Mouse (Mus musculus) hindbrain, embryonic 13.5 days (tissue): ENCODE data around the gene Prkag1. TPM values are rescaled to one million over a fixed set of nuclear protein-coding genes. Genes with fewer than 3 reads are reported as not detected.

Source experiments
- ATAC-seq: fragments of 200-750 bp; cut with Nextera tagmentation; 2 replicates; pipeline ENCODE4 v1.8.0; 2017; ENCODE audit warnings: moderate TSS enrichment; ENCODE audit not compliant: low FRiP score
- H3K27ac ChIP-seq: fragments of 300-500 bp; sonication (generic); 2 replicates; pipeline ENCODE4 v1.5.1; 2015; ENCODE audit warnings: inconsistent platforms, mild to moderate bottlenecking, moderate library complexity
- H3K27me3 ChIP-seq: fragments of 300-500 bp; sonication (generic); 2 replicates; pipeline ENCODE4 v1.6.1; 2015; ENCODE audit warnings: mild to moderate bottlenecking, inconsistent platforms
- H3K36me3 ChIP-seq: fragments of 300-500 bp; sonication (generic); 2 replicates; pipeline ENCODE4 v1.6.1; 2015; ENCODE audit warnings: mild to moderate bottlenecking, inconsistent platforms
- H3K4me1 ChIP-seq: fragments of 300-500 bp; sonication (generic); replicated peaks from 2 replicates; pipeline ENCODE4 v1.6.1; 2015; ENCODE audit warnings: inconsistent platforms
- H3K4me2 ChIP-seq: fragments of 300-500 bp; sonication (generic); 2 replicates; pipeline ENCODE4 v1.6.1; 2015; ENCODE audit warnings: inconsistent platforms, mild to moderate bottlenecking, moderate library complexity
- H3K4me3 ChIP-seq: fragments of 300-500 bp; sonication (generic); 2 replicates; pipeline ENCODE4 v1.5.1; 2015; ENCODE audit warnings: mild to moderate bottlenecking, inconsistent platforms
- H3K9ac ChIP-seq: fragments of 300-500 bp; sonication (generic); 2 replicates; pipeline ENCODE4 v1.6.1; 2015; ENCODE audit warnings: mild to moderate bottlenecking, inconsistent platforms
- H3K9me3 ChIP-seq: fragments of 300-500 bp; sonication (generic); 2 replicates; pipeline ENCODE4 v1.6.1; 2016; ENCODE audit warnings: inconsistent platforms
- whole genome bisulfite sequencing: fragments of 180-500 bp; shearing (Covaris S2); methylation state at CpG from one replicate; pipeline ENCODE4 v1.1.7; 2015; 5-methylcytosine and 5-hydroxymethylcytosine counted together
- polyA plus RNA-seq: library from polyadenylated mRNA; unstranded; fragments of >200 nt; fragmentation: Nextera tagmentation; extraction: Ambion mirVana; gene quantifications from 2 replicates; pipeline ENCODE4 v1.2.1, GENCODE M21; 2015

The Prkag1 gene
- polyA plus RNA-seq, 1 experiment from 2014 or later, result 73.4 TPM

DNA sequence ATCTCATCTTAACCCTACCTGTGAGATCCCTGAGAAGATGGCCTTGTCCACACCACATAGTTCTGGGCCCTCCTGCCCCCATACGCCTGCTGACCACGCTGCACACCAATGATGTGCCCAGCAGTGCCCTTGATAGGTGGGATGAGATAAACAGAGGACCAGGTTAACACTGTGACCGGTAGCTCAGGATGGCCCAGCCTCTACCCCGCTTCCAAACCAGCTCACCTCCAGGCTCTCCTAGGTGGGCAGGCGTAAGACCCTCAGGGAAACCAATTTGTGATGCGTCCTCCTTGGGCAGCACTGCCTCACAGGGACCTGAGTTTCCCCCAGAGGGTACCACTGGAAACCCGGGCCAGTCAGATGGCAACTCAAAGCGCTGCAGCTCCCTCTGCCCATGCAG lies 34.5 kb upstream of the Prkag1 start:
- no peak overlapping the region for H3K4me3 ChIP-seq
- no peak overlapping the region for H3K4me2 ChIP-seq
- WGBS, result 97% methylated on average over 8 of the region's 8 CpGs
- H3K27me3 ChIP-seq, result no peaks in the 10 kb centered on the region
- peaks cover 44% of the 10 kb centered on the region for H3K4me1 ChIP-seq
- H3K27ac ChIP-seq, result no peak overlapping the region
- H3K9me3 ChIP-seq, result no peaks in the 10 kb centered on the region
- H3K9ac ChIP-seq, result no peak overlapping the region
- no peak for ATAC-seq
- H3K36me3 ChIP-seq, result peaks cover 60% of the 10 kb centered on the region

DNA sequence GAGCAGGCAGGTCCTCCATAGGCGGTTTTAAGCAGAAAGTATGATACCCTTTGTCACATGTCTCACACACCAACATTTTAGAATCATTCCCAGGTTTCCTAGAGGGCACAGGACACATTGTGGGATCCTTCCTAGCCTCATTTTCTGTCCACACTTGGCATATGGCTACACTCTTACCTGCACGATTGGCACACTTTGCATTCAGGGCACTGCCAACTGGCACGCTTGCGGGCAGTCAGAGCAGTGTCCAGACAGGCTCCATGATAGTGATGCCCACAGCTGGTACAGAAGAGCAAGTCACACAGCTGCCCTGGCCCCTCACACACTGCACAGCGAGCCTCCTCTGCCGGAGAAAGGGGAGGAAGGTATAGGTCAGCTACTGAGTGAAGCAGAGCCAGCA lies 33.6 kb upstream of the Prkag1 start:
- peaks cover 68% of the 10 kb centered on the region for H3K36me3 ChIP-seq
- no peak overlapping the region for H3K9ac ChIP-seq
- H3K9me3 ChIP-seq, result no peaks in the 10 kb centered on the region
- peaks cover 36% of the 10 kb centered on the region for H3K4me1 ChIP-seq
- ATAC-seq, result no peak
- H3K27ac ChIP-seq, result no peak overlapping the region
- H3K4me2 ChIP-seq, result no peak overlapping the region
- H3K27me3 ChIP-seq, result no peaks in the 10 kb centered on the region
- WGBS, result 95% methylated on average over 6 of the region's 6 CpGs
- H3K4me3 ChIP-seq, result no peak overlapping the region

DNA sequence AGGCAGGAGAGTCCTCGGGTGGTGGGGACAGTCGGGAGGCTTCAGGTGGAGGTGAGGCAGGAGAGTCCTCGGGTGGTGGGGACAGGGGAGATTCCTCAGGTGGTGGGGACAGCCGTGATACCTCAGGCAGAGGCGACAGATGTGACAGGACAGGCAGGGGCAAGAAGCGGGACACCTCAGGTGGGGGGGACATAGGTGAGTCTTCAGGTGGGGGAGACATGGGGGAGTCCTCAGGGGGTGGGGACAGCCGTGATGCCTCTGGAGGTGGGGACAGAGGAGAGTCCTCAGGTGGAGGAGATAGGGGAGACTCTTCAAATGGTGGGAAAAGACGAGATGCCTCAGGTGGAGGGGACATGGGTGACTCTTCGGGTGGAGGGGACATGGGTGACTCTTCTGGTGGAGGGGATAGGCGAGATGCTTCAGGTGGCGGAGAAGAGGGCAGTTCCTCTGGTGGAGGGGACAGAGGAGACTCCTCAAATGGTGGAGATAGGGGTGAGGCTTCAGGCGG lies 32.2 kb upstream of the Prkag1 start:
- H3K27ac ChIP-seq, result no peak overlapping the region
- no peaks in the 10 kb centered on the region for H3K27me3 ChIP-seq
- H3K4me3 ChIP-seq, result no peak overlapping the region
- peaks cover 82% of the 10 kb centered on the region for H3K36me3 ChIP-seq
- H3K9me3 ChIP-seq, result no peaks in the 10 kb centered on the region
- no peak overlapping the region for H3K4me2 ChIP-seq
- no peak for ATAC-seq
- WGBS, result 91% methylated on average over 12 of the region's 12 CpGs
- no peak overlapping the region for H3K9ac ChIP-seq
- peaks cover 22% of the 10 kb centered on the region for H3K4me1 ChIP-seq

DNA sequence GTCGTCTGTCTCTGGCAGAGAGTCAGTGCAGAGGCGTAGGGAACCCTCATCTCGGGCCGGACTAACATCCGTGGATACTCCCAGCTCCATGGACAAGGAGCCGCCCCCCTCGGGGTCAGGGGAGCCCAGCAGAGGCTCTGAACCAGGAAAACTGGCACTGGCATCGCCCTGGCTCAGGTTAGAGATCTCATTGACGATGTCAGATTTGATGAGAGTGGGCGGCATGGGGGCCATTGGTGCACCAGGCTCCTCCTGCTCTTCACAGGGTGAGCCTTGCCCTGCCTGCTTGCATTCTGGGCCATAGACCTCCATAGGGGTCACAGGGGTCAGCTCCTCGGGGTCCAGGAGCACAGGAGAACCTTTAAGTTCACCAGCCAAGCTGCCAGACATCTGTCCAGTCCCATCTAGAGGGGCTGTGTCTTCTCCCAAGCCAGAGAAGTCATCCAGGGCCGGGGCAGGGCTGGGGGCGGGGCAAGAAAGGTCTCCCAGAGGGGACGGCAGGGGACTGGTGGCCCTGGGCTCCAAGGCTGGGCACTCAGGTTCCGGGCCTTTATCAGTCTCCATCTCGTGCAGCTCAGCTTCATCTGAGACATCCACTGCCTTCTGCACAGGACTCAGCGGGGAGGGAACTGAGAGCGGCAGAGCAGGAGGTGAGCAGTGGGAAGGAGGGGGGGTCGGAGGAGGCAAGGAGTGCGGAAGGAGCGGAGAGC lies 30.5 kb upstream of the Prkag1 start:
- 90% methylated on average over 21 of the region's 21 CpGs for WGBS
- Histone ChIP-seq H3K9ac (no peak overlapping the region), H3K9me3 (no peaks in the 10 kb centered on the region), H3K27me3 (no peaks in the 10 kb centered on the region), H3K4me2 (no peak overlapping the region), H3K4me1 (peaks cover 5% of the 10 kb centered on the region), H3K36me3 (peaks cover 99% of the 10 kb centered on the region), H3K27ac (no peak overlapping the region), H3K4me3 (no peak overlapping the region)
- ATAC-seq, result no peak

DNA sequence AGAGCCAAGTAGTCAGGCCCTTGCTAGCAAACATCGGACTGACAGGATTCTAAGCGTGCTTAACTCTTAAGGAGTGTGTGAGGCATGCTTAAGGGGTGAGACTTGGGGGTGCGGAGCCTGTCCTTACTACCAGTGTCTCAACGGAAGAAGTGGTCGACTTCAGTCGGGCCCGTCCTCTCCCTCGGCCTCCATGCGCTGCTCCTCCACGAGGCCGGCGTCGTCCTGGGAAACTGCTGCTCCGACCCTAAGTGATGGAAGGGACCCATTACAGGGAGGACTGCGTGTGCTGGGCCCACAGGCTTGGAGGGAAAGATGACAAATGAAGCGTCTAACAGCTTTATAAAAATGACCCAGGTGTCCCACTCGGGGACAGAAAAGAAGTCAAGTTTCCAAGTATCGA lies 29.6 kb upstream of the Prkag1 start:
- Histone ChIP-seq H3K4me1 (no peaks in the 10 kb centered on the region), H3K36me3 (peaks cover 100% of the 10 kb centered on the region), H3K9me3 (no peaks in the 10 kb centered on the region), H3K4me2 (no peak overlapping the region), H3K27me3 (no peaks in the 10 kb centered on the region), H3K4me3 (no peak overlapping the region), H3K27ac (no peak overlapping the region), H3K9ac (no peak overlapping the region)
- no peak for ATAC-seq
- 96% methylated on average over 18 of the region's 18 CpGs for WGBS

DNA sequence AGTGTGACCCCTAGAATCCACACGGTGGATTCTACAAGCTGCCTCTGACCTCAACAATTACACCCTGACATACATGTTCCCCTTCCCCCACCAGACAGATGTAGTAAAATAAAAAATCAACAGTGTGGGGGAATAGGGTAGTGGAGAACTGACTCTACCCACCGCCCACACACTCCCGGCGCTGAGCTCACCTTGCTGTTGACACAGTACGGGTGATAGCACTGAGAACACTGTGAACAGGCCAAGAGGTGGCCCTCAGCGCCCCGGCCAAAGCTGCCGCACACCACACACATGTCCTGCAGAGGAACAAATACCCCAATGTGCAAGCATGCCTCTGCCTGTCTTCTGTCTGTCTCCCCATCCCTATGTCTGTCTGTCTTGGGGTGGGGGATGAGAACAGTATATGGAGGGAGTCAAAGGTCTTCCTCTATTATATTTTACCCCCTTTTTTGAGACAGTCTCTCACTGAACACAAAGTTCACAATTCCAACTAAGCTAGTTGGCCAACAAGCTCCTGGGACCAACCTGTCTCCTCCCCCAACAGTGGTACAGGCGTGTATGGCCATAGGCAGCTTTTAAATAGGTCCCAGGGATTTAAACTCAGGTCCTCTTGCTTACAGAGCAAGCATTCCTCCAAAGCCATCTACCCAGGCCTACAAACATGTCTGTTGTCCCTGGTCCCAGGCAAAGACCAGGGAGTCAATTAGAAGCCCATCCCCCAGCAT lies 28.2 kb upstream of the Prkag1 start:
- Histone ChIP-seq H3K27ac (no peak overlapping the region), H3K4me2 (no peak overlapping the region), H3K4me1 (no peaks in the 10 kb centered on the region), H3K27me3 (no peaks in the 10 kb centered on the region), H3K9ac (no peak overlapping the region), H3K36me3 (peaks cover 100% of the 10 kb centered on the region), H3K4me3 (no peak overlapping the region), H3K9me3 (no peaks in the 10 kb centered on the region)
- ATAC-seq, result no peak
- 84% methylated on average over 9 of the region's 9 CpGs for WGBS

DNA sequence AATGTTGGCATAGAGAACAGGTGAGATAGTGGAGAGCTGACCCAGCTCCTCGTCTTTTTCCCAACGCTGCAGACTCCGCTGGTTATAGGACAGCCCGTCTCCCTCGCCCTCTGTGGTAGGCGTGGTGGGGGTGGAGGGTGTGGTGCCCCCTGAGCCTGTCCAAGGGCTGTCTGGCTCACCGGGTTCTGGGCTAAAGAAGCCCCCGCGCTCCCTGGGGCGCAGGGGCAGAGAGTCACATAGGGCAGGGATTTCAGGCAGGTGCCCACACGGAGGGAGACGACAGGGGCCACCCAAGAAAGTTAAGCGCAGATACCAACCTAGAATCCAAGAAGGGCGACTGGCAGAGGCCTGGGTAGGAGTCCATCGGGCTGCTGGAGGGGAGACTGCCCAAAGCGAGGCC lies 22.9 kb upstream of the Prkag1 start:
- Histone ChIP-seq H3K9ac (no peak overlapping the region), H3K4me1 (no peaks in the 10 kb centered on the region), H3K27me3 (no peaks in the 10 kb centered on the region), H3K9me3 (no peaks in the 10 kb centered on the region), H3K27ac (no peak overlapping the region), H3K36me3 (peaks cover 100% of the 10 kb centered on the region), H3K4me2 (no peak overlapping the region), H3K4me3 (no peak overlapping the region)
- no peak for ATAC-seq
- WGBS, result 95% methylated on average over 16 of the region's 16 CpGs

DNA sequence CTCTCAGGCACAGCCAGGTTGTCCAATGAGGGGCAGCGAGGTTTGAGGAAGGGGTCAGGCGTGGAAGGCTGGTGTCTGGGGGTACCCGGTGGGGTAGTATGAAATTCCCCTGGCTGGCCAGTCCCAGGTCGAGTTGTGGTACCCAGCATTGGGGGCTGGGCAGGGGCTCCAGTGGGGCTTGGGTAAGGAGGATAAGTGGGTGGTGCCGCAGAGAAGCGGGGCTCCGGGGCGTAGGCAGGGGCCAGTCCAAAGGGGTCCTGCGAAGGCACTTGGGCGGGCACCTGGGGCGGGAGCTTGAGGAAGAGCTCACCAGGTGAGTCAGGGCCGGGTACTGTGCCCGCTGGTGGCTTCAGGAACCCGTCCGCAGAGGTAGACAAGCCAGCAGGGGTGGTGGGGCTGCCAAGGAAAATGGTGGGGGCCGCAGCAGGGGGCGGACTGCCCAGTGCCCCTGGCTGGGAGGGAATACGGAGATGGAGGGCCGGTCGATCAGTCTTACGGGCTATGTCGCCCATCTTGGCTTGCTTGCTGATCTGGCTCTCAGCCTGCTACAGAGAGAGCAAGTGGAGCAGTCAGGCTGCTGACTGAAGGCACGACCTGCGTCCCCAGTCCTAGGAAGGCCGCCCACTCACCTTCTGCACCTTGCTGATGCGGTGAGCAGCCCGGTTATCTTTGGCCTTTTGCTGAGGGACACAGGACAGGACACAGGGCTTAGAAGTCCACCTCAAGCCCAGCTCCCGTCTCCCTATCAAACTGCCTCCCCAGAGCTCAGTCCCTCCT lies 22.0 kb upstream of the Prkag1 start:
- Histone ChIP-seq H3K9me3 (no peaks in the 10 kb centered on the region), H3K9ac (no peak overlapping the region), H3K4me3 (no peak overlapping the region), H3K27ac (no peak overlapping the region), H3K4me2 (no peak overlapping the region), H3K27me3 (no peaks in the 10 kb centered on the region), H3K4me1 (no peaks in the 10 kb centered on the region), H3K36me3 (peaks cover 100% of the 10 kb centered on the region)
- WGBS, result 95% methylated on average over 28 of the region's 28 CpGs
- ATAC-seq, result no peak

DNA sequence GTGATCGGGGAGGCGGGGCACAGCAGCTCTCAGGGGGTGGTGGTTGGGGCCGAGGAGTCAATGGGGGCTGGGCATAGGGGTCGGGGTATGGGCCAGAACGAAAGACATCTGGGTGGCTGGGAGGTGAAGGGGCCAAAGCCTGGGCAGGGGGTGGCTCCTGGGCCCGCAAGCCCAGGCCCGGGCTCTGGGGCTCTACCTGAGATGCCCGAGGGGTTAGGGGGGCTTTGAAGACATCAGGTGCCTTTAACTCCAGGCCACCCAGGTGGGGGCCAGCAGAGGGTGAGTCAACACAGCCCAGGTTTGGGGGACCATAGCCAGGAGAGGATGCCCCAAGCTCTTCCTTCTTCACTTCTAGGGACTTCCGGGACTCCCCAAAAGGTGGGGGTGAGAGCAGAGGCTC lies 21.4 kb upstream of the Prkag1 start:
- no peak for ATAC-seq
- Histone ChIP-seq H3K4me3 (no peak overlapping the region), H3K27me3 (no peaks in the 10 kb centered on the region), H3K9ac (no peak overlapping the region), H3K36me3 (peaks cover 100% of the 10 kb centered on the region), H3K9me3 (no peaks in the 10 kb centered on the region), H3K4me1 (no peaks in the 10 kb centered on the region), H3K27ac (no peak overlapping the region), H3K4me2 (no peak overlapping the region)
- WGBS, result 89% methylated on average over 9 of the region's 9 CpGs

DNA sequence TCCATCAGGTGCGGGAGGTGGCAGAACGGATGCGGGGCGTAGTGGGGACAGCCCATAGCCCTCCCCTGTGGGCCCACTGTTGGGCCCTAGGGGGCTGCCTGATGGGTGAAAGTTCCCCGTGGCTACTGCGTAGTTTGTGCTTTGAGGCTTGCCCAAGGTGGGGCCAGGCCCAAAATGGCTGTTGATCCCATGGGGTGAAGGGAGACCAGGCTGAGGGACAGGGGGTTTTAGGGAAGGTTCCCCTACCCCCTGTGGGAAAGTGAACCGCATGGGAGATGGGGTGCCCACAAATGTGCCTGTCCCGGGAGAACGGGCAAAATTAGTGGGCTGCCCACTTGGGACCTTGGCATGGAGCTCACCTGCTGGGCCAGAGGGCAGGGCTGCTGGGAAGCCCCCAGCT lies 20.8 kb upstream of the Prkag1 start:
- no peaks in the 10 kb centered on the region for H3K4me1 ChIP-seq
- no peak overlapping the region for H3K4me2 ChIP-seq
- H3K9ac ChIP-seq, result no peak overlapping the region
- WGBS, result 95% methylated on average over 9 of the region's 9 CpGs
- peaks cover 100% of the 10 kb centered on the region for H3K36me3 ChIP-seq
- H3K27ac ChIP-seq, result no peak overlapping the region
- no peaks in the 10 kb centered on the region for H3K27me3 ChIP-seq
- ATAC-seq, result no peak
- no peak overlapping the region for H3K4me3 ChIP-seq
- H3K9me3 ChIP-seq, result no peaks in the 10 kb centered on the region

DNA sequence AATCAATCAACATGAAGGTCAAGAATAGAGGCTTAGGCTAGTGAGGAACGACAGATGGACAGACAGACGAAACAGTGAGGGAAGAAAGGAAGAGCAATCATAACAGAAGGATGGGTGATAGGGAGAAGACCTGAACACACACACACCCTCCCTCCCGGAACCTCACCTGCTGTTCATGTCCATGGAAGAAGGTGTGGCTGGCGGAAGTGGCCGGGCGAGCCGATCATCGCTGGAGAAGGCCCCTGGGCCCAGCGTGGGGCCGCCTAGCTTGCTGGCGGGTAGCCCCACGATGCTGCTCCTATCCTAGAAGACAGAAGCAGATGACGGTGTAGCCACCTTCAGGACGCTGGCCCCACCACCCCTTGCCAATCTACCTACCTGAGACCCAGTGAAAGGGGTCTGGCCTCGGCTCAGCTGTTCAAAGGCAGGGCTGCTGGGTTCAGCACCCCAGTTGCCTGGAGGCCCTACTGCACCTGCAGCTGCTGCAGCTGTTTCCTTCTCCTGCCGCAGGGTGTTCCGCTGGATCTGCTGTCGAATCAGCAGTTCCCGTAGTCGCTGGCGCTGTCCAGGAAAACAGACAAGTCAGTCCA lies 20.0 kb upstream of the Prkag1 start:
- no peak for ATAC-seq
- no peaks in the 10 kb centered on the region for H3K4me1 ChIP-seq
- no peak overlapping the region for H3K4me2 ChIP-seq
- no peak overlapping the region for H3K9ac ChIP-seq
- H3K9me3 ChIP-seq, result no peaks in the 10 kb centered on the region
- H3K4me3 ChIP-seq, result no peak overlapping the region
- 94% methylated on average over 21 of the region's 21 CpGs for WGBS
- peaks cover 100% of the 10 kb centered on the region for H3K36me3 ChIP-seq
- H3K27me3 ChIP-seq, result no peaks in the 10 kb centered on the region
- H3K27ac ChIP-seq, result no peak overlapping the region

DNA sequence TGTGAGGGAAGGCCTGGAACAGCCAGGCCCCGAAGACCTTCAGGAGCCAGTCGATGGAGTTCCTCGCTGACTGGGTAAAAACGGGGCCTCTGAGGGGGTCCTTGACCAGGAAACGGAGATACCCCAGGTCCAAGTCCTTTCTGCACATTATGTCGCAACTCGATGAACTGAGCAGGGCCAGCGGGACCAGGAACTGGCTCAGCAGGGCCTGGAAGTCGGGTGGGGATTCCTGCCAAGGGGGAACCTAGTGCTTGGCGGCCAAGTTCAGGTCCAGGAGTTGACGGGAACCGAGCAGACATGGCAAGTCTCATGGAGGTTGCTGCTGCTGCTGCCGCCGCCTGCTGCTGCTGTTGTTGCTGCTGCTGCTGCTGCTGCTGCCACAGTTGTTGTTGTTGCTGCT lies 19.3 kb upstream of the Prkag1 start:
- no peak for ATAC-seq
- H3K27ac ChIP-seq, result no peak overlapping the region
- peaks cover 100% of the 10 kb centered on the region for H3K36me3 ChIP-seq
- no peaks in the 10 kb centered on the region for H3K27me3 ChIP-seq
- no peak overlapping the region for H3K4me3 ChIP-seq
- no peak overlapping the region for H3K9ac ChIP-seq
- 92% methylated on average over 14 of the region's 14 CpGs for WGBS
- H3K9me3 ChIP-seq, result no peaks in the 10 kb centered on the region
- H3K4me1 ChIP-seq, result no peaks in the 10 kb centered on the region
- H3K4me2 ChIP-seq, result no peak overlapping the region
